Mouse (Mus musculus) cerebellum, adult 9-11 months (tissue): ENCODE data around the gene Ramp2.

ENCODE experiments used
- DNase-seq: peaks from one replicate; pipeline ENCODE4 v3.0.0; 2022

Ramp2 gene

GRCm38 (mm10) chr11:101272446-101272845 lies 26.6 kb downstream of the Ramp2 start:
- no peak for DNase-seq

GRCm38 (mm10) chr11:101275309-101275708 lies 29.5 kb downstream of the Ramp2 start:
- DNase-seq = no peak

- DNase-seq = no peak
These were observed 30.7 kb downstream of the Ramp2 start for GRCm38 (mm10) chr11:101276319-101277070.

- no peak for DNase-seq
These were observed 31.8 kb downstream of the Ramp2 start for GRCm38 (mm10) chr11:101277381-101278222.

- peak; percentile 85 for DNase-seq
These were observed 32.7 kb downstream of the Ramp2 start, which contains the start of the genes Cntd1 and Coa3 for GRCm38 (mm10) chr11:101278223-101279192. Gene Cntd1 (plus strand): TSS chr11:101279012. Gene Coa3 (minus strand): TSS chr11:101279114.

- DNase-seq = peak; percentile 38
These were observed 33.4 kb downstream of the Ramp2 start for GRCm38 (mm10) chr11:101279193-101279569.

GRCm38 (mm10) chr11:101280837-101281236 lies 35.0 kb downstream of the Ramp2 start:
- no peak for DNase-seq

GRCm38 (mm10) chr11:101282896-101283295 lies 37.1 kb downstream of the Ramp2 start:
- DNase-seq = no peak

GRCm38 (mm10) chr11:101283805-101284204 lies 38.0 kb downstream of the Ramp2 start:
- no peak for DNase-seq

- DNase-seq = no peak
These were observed 41.5 kb downstream of the Ramp2 start for GRCm38 (mm10) chr11:101287306-101287705.

GRCm38 (mm10) chr11:101291231-101291630 lies 45.4 kb downstream of the Ramp2 start:
- no peak for DNase-seq

GRCm38 (mm10) chr11:101295191-101295590 lies 49.4 kb downstream of the Ramp2 start:
- no peak for DNase-seq

- DNase-seq = no peak
These were observed 55.1 kb downstream of the Ramp2 start for GRCm38 (mm10) chr11:101300881-101301280.

GRCm38 (mm10) chr11:101301299-101302003 lies 55.6 kb downstream of the Ramp2 start:
- no peak for DNase-seq

- peak; percentile 95 for DNase-seq
These were observed 56.4 kb downstream of the Ramp2 start, which contains the start of gene Becn1 for GRCm38 (mm10) chr11:101302004-101302798. Gene Becn1 (minus strand): TSS chr11:101302286.

- no peak for DNase-seq
These were observed 61.9 kb downstream of the Ramp2 start for GRCm38 (mm10) chr11:101307744-101308143.
